Comparison of ENCODE assay signal across 11 mouse cellular contexts in genomic region chr5:120194309-120194941, GRCm38 (mm10).
DNase-seq lines count a peak whose midpoint lies in the region; ATAC-seq lines count a peak whose summit lies in the region.
"Had no signal": no experiment of that assay in that cellular context is flagged by ENCODE, and none has a peak within 500 bp of the region (broad histone marks: within the 10 kb centered on the region; RNA-seq: fewer than 3 reads in every experiment).

No protein-coding gene starts in this region.

- no peaks in the 10 kb centered on the region for H3K27me3 ChIP-seq in heart, embryonic 16.5 days (ENCODE audit: control insufficient read depth, insufficient read depth, low read length)
- H3K27me3 ChIP-seq in heart, embryonic 10.5 days (ENCODE audit: insufficient read depth, poor library complexity, severe bottlenecking), result 0 out of 2 replicates have a peak, but pooled peaks cover 4% of the 10 kb centered on the region
- H3K27me3 ChIP-seq in forebrain, embryonic 13.5 days, result no peaks in the 10 kb centered on the region
- H3K27me3 ChIP-seq: embryonic facial prominence, embryonic 15.5 days had no signal

- ATAC-seq in heart, embryonic 16.5 days (replicated peaks; ENCODE audit: extremely low read depth, insufficient read depth, low FRiP score), result peak; percentile 20; the same call in 1 of the 2 replicates
- ATAC-seq in forebrain, embryonic 13.5 days, result peak; percentile 77

- H3K27ac ChIP-seq in heart, embryonic 16.5 days (ENCODE audit: low read length), result no peak overlapping the region
- no peak overlapping the region; the same call in 1 of the 2 replicates for H3K27ac ChIP-seq in heart, embryonic 10.5 days
- H3K27ac ChIP-seq in forebrain, embryonic 13.5 days, result peak overlapping the region; percentile 87
- H3K27ac ChIP-seq: embryonic facial prominence, embryonic 15.5 days had no signal

- H3K4me1 ChIP-seq in heart, embryonic 16.5 days (ENCODE audit: control insufficient read depth, insufficient read depth, low read length), result peaks cover 12% of the 10 kb centered on the region
- H3K4me1 ChIP-seq in heart, embryonic 10.5 days, result peaks cover 45% of the 10 kb centered on the region
- H3K4me1 ChIP-seq in forebrain, embryonic 13.5 days, result peaks cover 70% of the 10 kb centered on the region

- no peaks in the 10 kb centered on the region for H3K9me3 ChIP-seq in heart, embryonic 16.5 days (replicated peaks; ENCODE audit: control insufficient read depth, low read length)
- H3K9me3 ChIP-seq in heart, embryonic 10.5 days, result no peaks in the 10 kb centered on the region
- H3K9me3 ChIP-seq in forebrain, embryonic 13.5 days (replicated peaks), result no peaks in the 10 kb centered on the region
- H3K9me3 ChIP-seq: embryonic facial prominence, embryonic 15.5 days had no signal

- DNase-seq in heart, embryonic 10.5 days (ENCODE audit: low spot score), result no peak
- peak; percentile 9 for DNase-seq in 416B (ENCODE audit: low read depth)
- DNase-seq in lung, postnatal 14 days, result peak; percentile 10
- DNase-seq in ovary, postnatal 36 days (ENCODE audit: low spot score), result no peak
- DNase-seq in kidney, postnatal 36 days, result no peak
- no peak for DNase-seq in heart, adult 8-10 months (ENCODE audit: low spot score)
- DNase-seq: adrenal gland, postnatal 36 days; heart, postnatal 4 days had no signal

- no peak overlapping the region for H3K9ac ChIP-seq in heart, embryonic 16.5 days (ENCODE audit: low read length)
- H3K9ac ChIP-seq in forebrain, embryonic 13.5 days, result peak overlapping the region; percentile 27; the same call in 1 of the 2 replicates
- H3K9ac ChIP-seq: embryonic facial prominence, embryonic 15.5 days had no signal

- peaks cover 12% of the 10 kb centered on the region for H3K36me3 ChIP-seq in heart, embryonic 16.5 days (ENCODE audit: control insufficient read depth, insufficient read depth)
- H3K36me3 ChIP-seq in heart, embryonic 10.5 days, result peaks cover 34% of the 10 kb centered on the region
- peaks cover 15% of the 10 kb centered on the region for H3K36me3 ChIP-seq in forebrain, embryonic 13.5 days (ENCODE audit: poor library complexity, severe bottlenecking)

- WGBS in heart, embryonic 16.5 days, result 55% methylated on average over 16 of the region's 16 CpGs
- WGBS in heart, embryonic 10.5 days, result 47% methylated on average over 16 of the region's 16 CpGs
- WGBS in forebrain, embryonic 13.5 days, result 40% methylated on average over 16 of the region's 16 CpGs

- no peak overlapping the region for H3K4me3 ChIP-seq in heart, embryonic 16.5 days (ENCODE audit: low read length)
- H3K4me3 ChIP-seq in heart, embryonic 10.5 days, result no peak overlapping the region
- H3K4me3 ChIP-seq in forebrain, embryonic 13.5 days, result no peak overlapping the region
- H3K4me3 ChIP-seq: embryonic facial prominence, embryonic 15.5 days had no signal

- no peak overlapping the region for H3K4me2 ChIP-seq in heart, embryonic 16.5 days (ENCODE audit: low read depth, low read length)
- H3K4me2 ChIP-seq in forebrain, embryonic 13.5 days, result peak overlapping the region; percentile 23
- H3K4me2 ChIP-seq: embryonic facial prominence, embryonic 15.5 days had no signal

Comparison
In these comparisons a context has a peak if more than half of its experiments do, and no peak if none do; other contexts are left out.
1. DNase-seq: peak in 416B (single experiment) and lung, postnatal 14 days (single experiment); none in heart, embryonic 10.5 days (single experiment), ovary, postnatal 36 days (single experiment), kidney, postnatal 36 days (0 of 2) and heart, adult 8-10 months (single experiment).